Mouse (Mus musculus) liver, postnatal 0 days (tissue): ENCODE results near the gene Insl5.

ENCODE experiments used
- CTCF ChIP-seq: sonication (generic); IDR thresholded peaks from 2 replicates; pipeline ENCODE4 v1.5.1; 2016; ENCODE audit warnings: antibody characterized with exemption, low read depth
- EP300 ChIP-seq: IDR thresholded peaks from 2 replicates; pipeline ENCODE4 v1.6.1; 2016; ENCODE audit warnings: antibody characterized with exemption, low read depth, mild to moderate bottlenecking

GRCm38 (mm10) chr4:103013490-103013889 lies 13.2 kb downstream of the Insl5 start:
- TF ChIP-seq EP300 (no peak), CTCF (no peak)
